Mouse (Mus musculus) lung, adult 18-20 months (tissue): ENCODE results near the gene Ccdc180.

ENCODE experiments used
- DNase-seq, 2 experiments: peaks; one replicate each; pipeline ENCODE4 v3.0.0; 2022; ENCODE audit warnings: mixed read lengths in 2 of 2

Ccdc180 gene

DNA sequence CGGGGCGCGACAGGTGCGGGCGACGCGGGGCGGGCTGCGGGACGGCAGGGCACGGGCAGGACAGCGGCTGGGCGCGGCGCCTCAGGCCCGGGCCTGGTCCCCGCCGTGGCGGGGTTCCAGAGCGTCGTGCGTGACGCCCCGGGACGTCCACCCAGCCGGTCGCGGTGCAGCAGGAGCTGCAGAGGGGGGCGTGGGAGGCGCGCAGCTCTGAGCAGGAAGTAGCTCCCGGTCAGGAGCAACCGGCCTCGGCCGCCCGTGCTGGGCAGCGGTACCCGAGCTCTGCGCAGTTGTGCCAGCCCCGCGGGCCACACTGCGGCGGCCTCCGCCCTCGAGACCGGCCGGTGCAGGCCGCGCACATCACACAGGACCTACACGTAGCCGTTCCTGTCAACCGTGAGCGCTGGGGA lies 82.3 kb downstream of the Ccdc180 start:
- DNase-seq = peak; percentile 69 to 74

- DNase-seq = no peak
Measured at GRCm38 (mm10) chr4:45972951-45973350, 82.8 kb downstream of the Ccdc180 start.

DNA sequence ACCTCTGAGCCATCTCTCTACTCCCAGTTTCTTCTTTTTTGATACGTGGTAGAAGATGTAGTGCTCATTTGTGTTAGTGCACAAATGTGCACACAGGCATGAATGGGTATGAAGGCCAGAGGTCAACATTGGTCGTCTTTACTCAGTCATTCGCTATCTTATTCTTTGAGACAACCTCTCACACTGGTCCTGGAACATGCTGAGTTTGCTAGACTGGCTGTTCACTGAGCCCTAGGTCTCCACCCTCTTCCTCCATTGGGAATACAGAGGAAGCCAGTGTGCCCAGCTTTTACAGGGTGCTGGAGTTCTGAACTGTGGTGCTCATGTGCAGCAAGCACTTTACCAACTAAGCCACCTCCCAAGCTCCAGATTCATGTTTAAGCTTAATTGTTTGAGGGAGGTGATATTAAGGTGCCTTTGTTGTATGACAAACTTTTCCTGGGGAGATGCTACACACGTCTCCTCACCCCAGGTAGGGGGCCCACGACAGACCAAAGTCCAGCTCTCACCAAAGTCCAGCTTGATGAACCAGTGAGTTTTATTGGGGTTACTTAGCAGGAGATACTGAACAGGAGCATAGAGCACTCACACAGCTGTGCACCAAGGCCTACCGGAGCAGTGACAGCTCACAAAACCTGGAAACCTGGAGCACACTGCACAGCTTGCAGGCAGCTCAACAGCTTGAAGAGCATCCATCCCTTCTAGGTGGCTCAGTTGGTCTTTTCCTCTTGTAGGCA lies 87.0 kb downstream of the Ccdc180 start:
- no peak for DNase-seq

DNA sequence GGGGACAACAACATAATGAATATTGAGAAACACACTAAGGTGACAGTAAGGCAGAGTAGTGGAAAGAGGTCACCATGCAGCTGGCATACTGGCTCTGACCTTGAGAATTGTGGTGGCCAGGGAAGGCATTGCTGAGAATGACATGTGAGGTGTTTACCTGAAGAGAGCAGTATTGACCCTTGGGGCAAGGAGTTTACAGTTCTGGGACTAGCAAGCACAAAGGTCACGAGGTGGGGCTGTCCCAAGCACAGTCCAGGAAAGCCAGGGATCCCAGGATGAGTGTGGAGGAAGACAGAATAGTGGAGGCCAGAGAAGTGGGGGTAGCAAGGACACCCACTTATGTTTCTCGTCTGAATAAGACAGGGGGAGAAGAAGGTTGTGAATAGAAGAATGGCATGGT lies 89.8 kb downstream of the Ccdc180 start:
- no peak for DNase-seq

DNA sequence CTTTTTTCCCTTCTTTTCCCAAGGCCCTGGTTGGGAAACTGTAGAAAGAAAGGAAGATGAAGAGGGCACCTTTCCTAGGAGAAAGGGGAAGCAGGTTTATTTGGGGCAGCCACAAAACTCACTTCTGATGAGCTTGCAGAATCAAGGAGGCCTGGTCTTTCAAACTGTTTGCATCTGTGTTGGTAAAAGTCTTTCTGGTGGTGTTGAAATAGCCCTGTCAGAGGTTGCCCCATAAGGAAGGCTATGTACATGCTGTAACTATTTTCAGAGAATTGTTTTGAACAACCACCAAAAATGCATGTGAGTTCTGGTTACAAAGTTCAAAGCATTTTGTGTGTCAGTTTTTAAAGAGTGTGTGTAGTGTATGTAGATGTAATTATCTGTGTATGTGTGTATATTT lies 91.0 kb downstream of the Ccdc180 start:
- no peak for DNase-seq

- no peak for DNase-seq
Measured at GRCm38 (mm10) chr4:45990427-45991135, 100.5 kb downstream of the Ccdc180 start.

- no peak for DNase-seq
Measured at GRCm38 (mm10) chr4:45998536-45998935, 108.4 kb downstream of the Ccdc180 start.
